Mouse (Mus musculus): ENCODE data around the gene Rab29.

DNA sequence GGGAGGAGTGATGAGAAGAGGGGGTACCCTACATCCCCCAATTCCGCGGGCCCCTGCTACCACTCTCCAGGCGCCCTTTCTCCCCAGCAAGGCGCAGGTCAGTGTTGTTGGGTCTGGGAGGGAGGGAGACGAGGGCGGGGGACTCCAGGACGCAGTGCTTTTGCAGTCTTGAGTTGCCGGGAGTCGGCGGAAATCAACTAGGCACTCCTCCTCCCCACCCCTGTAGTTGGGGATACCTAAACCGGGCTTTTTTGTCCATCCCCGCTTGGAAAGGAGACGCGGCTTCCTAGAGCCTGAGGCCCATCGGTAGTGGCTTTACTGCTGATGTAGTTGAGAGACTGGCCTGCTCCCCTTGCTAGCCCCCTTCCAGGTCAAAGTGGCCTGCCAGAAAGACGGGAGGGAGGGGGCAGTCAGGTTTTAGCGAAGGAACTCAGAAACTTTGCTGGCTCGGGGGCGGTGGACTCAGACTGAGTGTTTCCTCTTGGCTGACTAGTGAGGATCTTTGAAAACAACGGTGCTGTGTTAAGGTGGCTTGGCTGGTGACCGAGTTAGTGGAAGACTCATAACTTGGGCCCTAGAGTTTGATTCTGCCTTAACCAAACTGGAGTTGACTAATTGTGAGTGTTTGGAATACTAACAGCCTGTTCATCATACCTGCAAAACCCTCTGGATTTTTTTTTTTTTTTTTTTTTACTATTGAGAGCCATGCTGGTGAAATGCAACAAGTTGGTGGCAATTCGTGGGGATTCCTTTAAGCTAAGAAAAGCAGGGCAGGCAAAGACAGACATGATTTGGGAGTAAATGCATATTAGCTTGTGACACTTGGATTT lies 38.5 kb upstream of the Rab29 start:
- no peak for TF ChIP-seq CTCF (IDR thresholded peaks at IDR 0.05)
- no peak for TF ChIP-seq EP300 (IDR thresholded peaks at IDR 0.05)

Data from lung, postnatal 0 days (tissue).